Mouse (Mus musculus) kidney, adult 18-20 months (tissue): ENCODE data around the gene Defb42.

Source experiments
- DNase-seq: peaks from one replicate; pipeline ENCODE4 v3.0.0; 2021

Gene Defb42

GRCm38 (mm10) chr14:63046691-63047090 lies at the start of gene Defb42:
TSS of gene Defb42 (plus strand) at chr14:63046991.
- DNase-seq, result no peak

- no peak for DNase-seq
Observed at GRCm38 (mm10) chr14:62997777-62998176, 49.0 kb upstream of the Defb42 start, which contains the start of gene Defb47. TSS of gene Defb47 (plus strand) at chr14:62998077.

- DNase-seq, result no peak
Observed at GRCm38 (mm10) chr14:62998977-62999376, 47.8 kb upstream of the Defb42 start.

GRCm38 (mm10) chr14:63002588-63002987 lies 44.2 kb upstream of the Defb42 start:
- no peak for DNase-seq

- no peak for DNase-seq
Observed at GRCm38 (mm10) chr14:63011471-63011870, 35.3 kb upstream of the Defb42 start, which contains the start of gene Defb43. TSS of gene Defb43 (plus strand) at chr14:63011771.

- DNase-seq, result no peak
Observed at GRCm38 (mm10) chr14:63013082-63013481, 33.7 kb upstream of the Defb42 start.

- no peak for DNase-seq
Observed at GRCm38 (mm10) chr14:63014667-63015066, 32.1 kb upstream of the Defb42 start.

- no peak for DNase-seq
Observed at GRCm38 (mm10) chr14:63020524-63021156, 26.2 kb upstream of the Defb42 start.

- DNase-seq, result no peak
Observed at GRCm38 (mm10) chr14:63049910-63050370, 3.1 kb downstream of the Defb42 start, which contains the start of gene Defb30. TSS of gene Defb30 (minus strand) at chr14:63049960.

GRCm38 (mm10) chr14:63050769-63051168 lies 4.0 kb downstream of the Defb42 start:
- DNase-seq, result peak; percentile 57

GRCm38 (mm10) chr14:63054729-63055128 lies 7.9 kb downstream of the Defb42 start:
- DNase-seq, result no peak

GRCm38 (mm10) chr14:63060361-63060760 lies 13.6 kb downstream of the Defb42 start:
- no peak for DNase-seq

- no peak for DNase-seq
Observed at GRCm38 (mm10) chr14:63062184-63062583, 15.4 kb downstream of the Defb42 start.

GRCm38 (mm10) chr14:63065391-63065790 lies 18.6 kb downstream of the Defb42 start:
- DNase-seq, result no peak

GRCm38 (mm10) chr14:63066630-63067310 lies 20.0 kb downstream of the Defb42 start:
- DNase-seq, result peak; percentile 77

GRCm38 (mm10) chr14:63067708-63068107 lies 20.9 kb downstream of the Defb42 start:
- DNase-seq, result no peak
